Mouse (Mus musculus): Measurements from ENCODE around the gene Mrps27. TPM values are rescaled to one million over a fixed set of nuclear protein-coding genes. Genes with fewer than 3 reads are reported as not detected.
A peak's percentile ranks its signal among the peaks of the same experiment; 100 is the strongest.

Gene Mrps27
- polyA plus RNA-seq, 1 experiment from 2014 or later: 38.2 TPM

DNA sequence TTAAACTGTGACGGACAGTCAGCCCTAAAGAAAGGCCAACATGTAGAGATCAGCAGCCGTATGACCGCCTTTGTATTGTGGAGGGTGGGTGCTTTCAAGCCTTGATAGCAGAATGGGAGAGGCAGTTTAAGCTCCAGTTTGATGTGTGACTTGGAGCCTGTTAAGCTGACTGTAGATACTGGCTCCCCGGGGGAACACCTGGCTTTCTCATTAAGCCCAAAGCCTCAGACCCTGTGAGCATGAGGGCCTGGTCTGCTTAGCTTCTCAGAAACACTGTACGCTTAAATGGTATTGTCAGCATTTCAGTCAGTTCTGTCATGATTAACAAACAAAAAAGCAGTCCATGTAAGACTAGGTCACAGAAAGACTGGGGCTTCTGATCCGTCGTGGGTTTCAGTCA is 29.1 kb downstream of the Mrps27 start:
- Histone ChIP-seq H3K27ac (replicated peaks; ENCODE audit: low read depth, low read length) (no peak overlapping the region), H3K27me3 (ENCODE audit: control insufficient read depth, insufficient read depth, low read length) (no peaks in the 10 kb centered on the region), H3K9me3 (ENCODE audit: control insufficient read depth, low read length) (no peaks in the 10 kb centered on the region), H3K9ac (replicated peaks; ENCODE audit: low read length) (no peak overlapping the region), H3K36me3 (ENCODE audit: control insufficient read depth, insufficient read depth, low read length) (no peaks in the 10 kb centered on the region), H3K4me1 (ENCODE audit: control insufficient read depth, insufficient read depth, low read length) (0 out of 2 replicates have a peak, but pooled peaks cover 2% of the 10 kb centered on the region), H3K4me2 (ENCODE audit: low read length) (no peak overlapping the region), H3K4me3 (replicated peaks; ENCODE audit: low read depth, low read length) (no peak overlapping the region)
- 72% methylated on average over 7 of the region's 7 CpGs for WGBS
- DNase-seq (no peak), ATAC-seq (ENCODE audit: low FRiP score, low TSS enrichment) (no peak)

DNA sequence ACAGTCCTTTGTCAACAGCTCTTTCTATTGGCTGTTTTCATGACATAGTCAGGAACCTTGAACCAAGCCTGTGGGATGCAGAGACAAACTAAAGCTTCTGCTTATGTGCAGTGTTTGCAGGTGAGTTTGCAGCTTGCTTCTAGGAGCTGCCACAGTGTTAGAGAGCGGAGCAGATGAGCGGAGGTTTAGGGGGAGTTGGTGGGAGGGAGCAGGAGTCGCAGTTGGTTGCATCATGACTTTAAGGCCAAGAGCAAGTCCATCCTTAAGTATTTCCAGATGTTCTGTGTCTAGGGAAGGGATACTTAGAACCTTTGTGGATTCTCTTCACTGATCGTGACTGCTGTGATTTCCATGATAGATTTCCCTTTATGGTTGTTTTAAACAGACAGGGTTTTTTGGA is 29.6 kb downstream of the Mrps27 start:
- Histone ChIP-seq H3K27ac (replicated peaks; ENCODE audit: low read depth, low read length) (no peak overlapping the region), H3K4me1 (ENCODE audit: control insufficient read depth, insufficient read depth, low read length) (0 out of 2 replicates have a peak, but pooled peaks cover 2% of the 10 kb centered on the region), H3K9me3 (ENCODE audit: control insufficient read depth, low read length) (no peaks in the 10 kb centered on the region), H3K27me3 (ENCODE audit: control insufficient read depth, insufficient read depth, low read length) (no peaks in the 10 kb centered on the region), H3K4me3 (replicated peaks; ENCODE audit: low read depth, low read length) (no peak overlapping the region), H3K36me3 (ENCODE audit: control insufficient read depth, insufficient read depth, low read length) (no peaks in the 10 kb centered on the region), H3K9ac (replicated peaks; ENCODE audit: low read length) (no peak overlapping the region), H3K4me2 (ENCODE audit: low read length) (no peak overlapping the region)
- WGBS: 87% methylated on average over 4 of the region's 4 CpGs
- ATAC-seq (ENCODE audit: low FRiP score, low TSS enrichment) (no peak), DNase-seq (no peak)

GRCm38 (mm10) chr13:99375550-99375949 is 31.0 kb downstream of the Mrps27 start:
- Histone ChIP-seq H3K4me1 (ENCODE audit: control insufficient read depth, insufficient read depth, low read length) (0 out of 2 replicates have a peak, but pooled peaks cover 2% of the 10 kb centered on the region), H3K4me3 (replicated peaks; ENCODE audit: low read depth, low read length) (no peak overlapping the region), H3K9ac (replicated peaks; ENCODE audit: low read length) (no peak overlapping the region), H3K27me3 (ENCODE audit: control insufficient read depth, insufficient read depth, low read length) (no peaks in the 10 kb centered on the region), H3K9me3 (ENCODE audit: control insufficient read depth, low read length) (no peaks in the 10 kb centered on the region), H3K36me3 (ENCODE audit: control insufficient read depth, insufficient read depth, low read length) (no peaks in the 10 kb centered on the region), H3K27ac (replicated peaks; ENCODE audit: low read depth, low read length) (no peak overlapping the region), H3K4me2 (ENCODE audit: low read length) (no peak overlapping the region)
- WGBS: 31% methylated on average over 6 of the region's 6 CpGs
- peak; percentile 94 for DNase-seq
- ATAC-seq (ENCODE audit: low FRiP score, low TSS enrichment): peak; percentile 48; the same call in 1 of the 2 replicates

DNA sequence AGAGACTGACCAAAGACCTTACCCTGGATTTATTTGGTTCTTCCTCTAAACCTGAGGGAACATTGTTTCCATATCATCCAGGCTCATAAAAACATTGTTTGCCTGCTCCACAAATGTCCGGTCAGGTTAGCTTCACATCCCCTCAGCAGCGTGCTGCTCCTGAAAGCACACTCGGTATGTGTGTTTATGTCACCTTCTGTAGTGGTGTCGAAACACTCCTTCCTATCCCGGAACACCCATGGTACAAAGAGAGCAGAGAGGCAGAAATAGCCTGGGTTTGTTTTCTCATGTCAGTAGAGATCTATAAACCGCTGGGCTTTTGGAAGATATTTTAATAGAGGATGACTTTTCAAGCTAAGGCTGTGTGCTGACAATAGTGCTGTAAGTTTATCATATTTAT is 32.5 kb downstream of the Mrps27 start:
- Histone ChIP-seq H3K4me2 (ENCODE audit: low read length) (no peak overlapping the region), H3K9me3 (ENCODE audit: control insufficient read depth, low read length) (no peaks in the 10 kb centered on the region), H3K36me3 (ENCODE audit: control insufficient read depth, insufficient read depth, low read length) (no peaks in the 10 kb centered on the region), H3K27ac (replicated peaks; ENCODE audit: low read depth, low read length) (no peak overlapping the region), H3K4me3 (replicated peaks; ENCODE audit: low read depth, low read length) (no peak overlapping the region), H3K27me3 (ENCODE audit: control insufficient read depth, insufficient read depth, low read length) (no peaks in the 10 kb centered on the region), H3K9ac (replicated peaks; ENCODE audit: low read length) (no peak overlapping the region), H3K4me1 (ENCODE audit: control insufficient read depth, insufficient read depth, low read length) (peaks cover 3% of the 10 kb centered on the region; the same call in 1 of the 2 replicates)
- no peak for DNase-seq
- 94% methylated on average over 6 of the region's 6 CpGs for WGBS
- no peak for ATAC-seq (ENCODE audit: low FRiP score, low TSS enrichment)

DNA sequence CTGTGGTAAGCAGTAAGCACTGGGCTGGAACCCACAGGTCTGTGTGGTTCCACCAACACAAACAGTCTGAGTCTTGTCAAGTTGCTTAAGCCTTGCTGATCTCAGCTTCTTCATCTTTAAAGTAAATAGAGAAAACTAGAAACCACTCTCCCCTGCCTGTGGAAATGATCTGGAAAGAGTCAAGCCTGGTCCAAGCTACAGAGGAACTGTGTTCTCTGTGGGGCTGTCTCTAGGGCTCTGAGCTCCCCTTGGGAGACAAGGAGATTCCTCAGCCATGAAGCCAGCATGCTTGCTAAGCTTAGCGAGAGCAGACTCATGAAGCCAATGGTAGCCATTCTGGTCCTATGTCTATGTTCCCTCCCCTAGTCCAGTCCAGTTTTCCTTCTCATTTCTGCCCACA is 33.6 kb downstream of the Mrps27 start:
- Histone ChIP-seq H3K9ac (replicated peaks; ENCODE audit: low read length) (no peak overlapping the region), H3K4me3 (replicated peaks; ENCODE audit: low read depth, low read length) (no peak overlapping the region), H3K4me1 (ENCODE audit: control insufficient read depth, insufficient read depth, low read length) (peaks cover 7% of the 10 kb centered on the region; the same call in 1 of the 2 replicates), H3K27me3 (ENCODE audit: control insufficient read depth, insufficient read depth, low read length) (no peaks in the 10 kb centered on the region), H3K9me3 (ENCODE audit: control insufficient read depth, low read length) (no peaks in the 10 kb centered on the region), H3K4me2 (ENCODE audit: low read length) (no peak overlapping the region), H3K27ac (replicated peaks; ENCODE audit: low read depth, low read length) (no peak overlapping the region), H3K36me3 (ENCODE audit: control insufficient read depth, insufficient read depth, low read length) (no peaks in the 10 kb centered on the region)
- ATAC-seq (ENCODE audit: low FRiP score, low TSS enrichment): no peak
- 94% methylated on average over 1 of the region's 1 CpGs for WGBS
- DNase-seq: no peak

DNA sequence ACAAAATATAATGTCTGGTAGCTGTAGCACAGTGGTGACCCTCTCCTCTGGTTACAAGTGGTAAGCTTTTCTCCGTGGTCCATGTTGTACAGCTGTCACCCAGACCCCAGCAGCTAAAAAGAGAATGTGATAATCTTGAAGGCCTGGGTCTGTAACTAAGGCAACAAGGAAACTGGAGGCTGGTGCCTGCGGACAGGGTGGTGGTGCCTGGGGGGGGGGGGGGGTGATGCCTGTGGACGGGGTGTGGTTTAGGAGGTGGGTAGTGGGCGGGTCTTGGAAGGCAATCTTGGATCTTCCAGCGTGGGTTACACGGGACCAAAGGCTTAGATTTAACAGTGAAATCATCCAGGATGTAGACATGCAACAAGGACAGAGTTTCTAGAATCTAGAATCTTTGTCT is 37.8 kb downstream of the Mrps27 start:
- H3K4me1 ChIP-seq (ENCODE audit: control insufficient read depth, insufficient read depth, low read length): peaks cover 5% of the 10 kb centered on the region; the same call in 1 of the 2 replicates
- H3K36me3 ChIP-seq (ENCODE audit: control insufficient read depth, insufficient read depth, low read length): no peaks in the 10 kb centered on the region
- no peak for DNase-seq
- H3K4me2 ChIP-seq (ENCODE audit: low read length): no peak overlapping the region
- no peak overlapping the region for H3K9ac ChIP-seq (replicated peaks; ENCODE audit: low read length)
- H3K9me3 ChIP-seq (ENCODE audit: control insufficient read depth, low read length): no peaks in the 10 kb centered on the region
- ATAC-seq (ENCODE audit: low FRiP score, low TSS enrichment): no peak
- no peaks in the 10 kb centered on the region for H3K27me3 ChIP-seq (ENCODE audit: control insufficient read depth, insufficient read depth, low read length)
- H3K4me3 ChIP-seq (replicated peaks; ENCODE audit: low read depth, low read length): no peak overlapping the region
- no peak overlapping the region for H3K27ac ChIP-seq (replicated peaks; ENCODE audit: low read depth, low read length)
- 37% methylated on average over 6 of the region's 6 CpGs for WGBS

DNA sequence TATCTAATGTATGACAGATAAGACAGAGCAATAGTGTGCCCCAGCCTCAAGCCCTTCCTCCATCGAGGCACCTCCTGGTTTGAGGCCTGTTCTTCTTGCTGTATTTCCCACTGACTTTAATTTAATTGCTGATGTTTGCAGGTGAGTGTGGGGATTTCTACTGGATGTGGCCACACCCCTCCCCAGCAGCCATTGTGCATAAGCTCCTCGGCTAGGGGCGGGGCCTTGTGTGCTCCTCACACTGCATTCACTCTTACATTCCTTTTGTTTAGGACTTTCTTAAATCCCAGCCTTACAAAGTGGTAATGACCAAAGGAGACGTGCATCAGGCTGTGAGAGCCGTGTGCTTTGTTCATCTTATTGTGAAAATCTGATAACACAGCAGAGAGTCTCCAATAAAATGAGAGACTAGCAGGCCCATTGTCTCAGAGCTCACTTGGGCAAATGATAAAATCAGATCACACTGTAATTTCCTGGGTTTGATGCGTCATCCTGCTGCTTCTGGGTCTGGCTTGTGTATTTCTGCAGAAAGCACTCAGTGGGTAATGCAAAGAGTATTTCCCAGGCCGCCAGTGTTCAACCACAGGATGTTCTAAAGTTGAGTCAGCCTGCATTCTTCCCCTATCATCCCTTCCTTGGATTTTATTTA is 40.1 kb downstream of the Mrps27 start:
- Histone ChIP-seq H3K4me3 (replicated peaks; ENCODE audit: low read depth, low read length) (no peak overlapping the region), H3K4me2 (ENCODE audit: low read length) (no peak overlapping the region), H3K27ac (replicated peaks; ENCODE audit: low read depth, low read length) (no peak overlapping the region; the same call in 1 of the 2 replicates), H3K36me3 (ENCODE audit: control insufficient read depth, insufficient read depth, low read length) (no peaks in the 10 kb centered on the region), H3K9me3 (ENCODE audit: control insufficient read depth, low read length) (no peaks in the 10 kb centered on the region), H3K9ac (replicated peaks; ENCODE audit: low read length) (no peak overlapping the region), H3K4me1 (ENCODE audit: control insufficient read depth, insufficient read depth, low read length) (peaks cover 5% of the 10 kb centered on the region; the same call in 1 of the 2 replicates), H3K27me3 (ENCODE audit: control insufficient read depth, insufficient read depth, low read length) (no peaks in the 10 kb centered on the region)
- 40% methylated on average over 7 of the region's 7 CpGs for WGBS
- DNase-seq: no peak
- no peak for ATAC-seq (ENCODE audit: low FRiP score, low TSS enrichment)

- Histone ChIP-seq H3K27ac (replicated peaks; ENCODE audit: low read depth, low read length) (no peak overlapping the region), H3K4me1 (ENCODE audit: control insufficient read depth, insufficient read depth, low read length) (peaks cover 5% of the 10 kb centered on the region; the same call in 1 of the 2 replicates), H3K27me3 (ENCODE audit: control insufficient read depth, insufficient read depth, low read length) (no peaks in the 10 kb centered on the region), H3K4me3 (replicated peaks; ENCODE audit: low read depth, low read length) (no peak overlapping the region), H3K9me3 (ENCODE audit: control insufficient read depth, low read length) (no peaks in the 10 kb centered on the region), H3K9ac (replicated peaks; ENCODE audit: low read length) (no peak overlapping the region), H3K36me3 (ENCODE audit: control insufficient read depth, insufficient read depth, low read length) (no peaks in the 10 kb centered on the region), H3K4me2 (ENCODE audit: low read length) (no peak overlapping the region)
- WGBS: 80% methylated on average over 4 of the region's 6 CpGs
- DNase-seq (no peak), ATAC-seq (ENCODE audit: low FRiP score, low TSS enrichment) (no peak)
Measured at GRCm38 (mm10) chr13:99385911-99386310, 41.3 kb downstream of the Mrps27 start.

DNA sequence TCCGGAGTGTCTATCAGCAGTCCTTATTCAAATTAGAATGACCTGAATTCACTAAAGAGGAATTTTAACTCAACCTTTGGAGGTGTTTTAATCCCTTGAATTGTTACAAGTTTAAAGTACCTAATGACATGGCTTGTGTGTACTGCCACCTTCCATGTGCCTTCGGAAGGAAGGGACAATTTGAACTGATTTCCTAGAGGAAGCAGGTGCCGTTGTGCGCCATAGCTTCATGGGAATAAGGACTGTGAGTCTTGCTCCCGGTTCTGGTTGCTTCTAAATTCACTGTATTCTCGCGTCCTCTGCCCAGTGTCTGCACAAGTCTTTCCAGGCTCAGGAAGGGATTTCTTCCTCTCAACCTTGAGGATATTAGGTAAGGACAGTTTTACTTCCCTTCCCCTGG is 41.8 kb downstream of the Mrps27 start:
- no peak overlapping the region for H3K4me3 ChIP-seq (replicated peaks; ENCODE audit: low read depth, low read length)
- DNase-seq (no peak), ATAC-seq (ENCODE audit: low FRiP score, low TSS enrichment) (no peak)
- 86% methylated on average over 7 of the region's 7 CpGs for WGBS
- H3K9ac ChIP-seq (replicated peaks; ENCODE audit: low read length): no peak overlapping the region
- H3K36me3 ChIP-seq (ENCODE audit: control insufficient read depth, insufficient read depth, low read length): no peaks in the 10 kb centered on the region
- H3K27me3 ChIP-seq (ENCODE audit: control insufficient read depth, insufficient read depth, low read length): no peaks in the 10 kb centered on the region
- no peaks in the 10 kb centered on the region for H3K9me3 ChIP-seq (ENCODE audit: control insufficient read depth, low read length)
- no peak overlapping the region for H3K4me2 ChIP-seq (ENCODE audit: low read length)
- H3K27ac ChIP-seq (replicated peaks; ENCODE audit: low read depth, low read length): no peak overlapping the region
- peaks cover 5% of the 10 kb centered on the region; the same call in 1 of the 2 replicates for H3K4me1 ChIP-seq (ENCODE audit: control insufficient read depth, insufficient read depth, low read length)
